Mouse (Mus musculus) NIH3T3 (cell line): ENCODE data around the gene Nol10.
"Not testable (repeated sequence)": the region's sequence is repeated elsewhere in the genome, so short reads cannot be mapped to it uniquely, and the experiment has no call there.

Experiments
- DNase-seq: peaks from one replicate; pipeline ENCODE4 v3.0.0-alpha.2; 2012; ENCODE audit warnings: low read depth

Gene Nol10

GRCm38 (mm10) chr12:17459223-17459622, 111.0 kb downstream of the Nol10 start:
- not testable (repeated sequence) for DNase-seq

GRCm38 (mm10) chr12:17463706-17464105, 115.4 kb downstream of the Nol10 start:
- DNase-seq: no peak

- DNase-seq: not testable (repeated sequence)
Measured at GRCm38 (mm10) chr12:17464550-17464949, 116.3 kb downstream of the Nol10 start.

- DNase-seq: no peak
Measured at GRCm38 (mm10) chr12:17466791-17467190, 118.5 kb downstream of the Nol10 start.

GRCm38 (mm10) chr12:17468359-17468758, 120.1 kb downstream of the Nol10 start:
- DNase-seq: no peak

GRCm38 (mm10) chr12:17469869-17470268, 121.6 kb downstream of the Nol10 start:
- no peak for DNase-seq

- not testable (repeated sequence) for DNase-seq
Measured at GRCm38 (mm10) chr12:17470528-17470927, 122.3 kb downstream of the Nol10 start.

GRCm38 (mm10) chr12:17471405-17471804, 123.1 kb downstream of the Nol10 start:
- no peak for DNase-seq

- DNase-seq: no peak
Measured at GRCm38 (mm10) chr12:17473128-17473527, 124.9 kb downstream of the Nol10 start.

GRCm38 (mm10) chr12:17473862-17474261, 125.6 kb downstream of the Nol10 start:
- DNase-seq: no peak

GRCm38 (mm10) chr12:17474681-17475080, 126.4 kb downstream of the Nol10 start:
- DNase-seq: no peak

- DNase-seq: no peak
Measured at GRCm38 (mm10) chr12:17475146-17475545, 126.9 kb downstream of the Nol10 start.

- no peak for DNase-seq
Measured at GRCm38 (mm10) chr12:17478196-17478595, 129.9 kb downstream of the Nol10 start.

- DNase-seq: no peak
Measured at GRCm38 (mm10) chr12:17478856-17479255, 130.6 kb downstream of the Nol10 start.
